ENCODE assay signal across 8 mouse cellular contexts in genomic region chr11:48818346-48818745, GRCm38 (mm10). TPM values are rescaled to one million over a fixed set of nuclear protein-coding genes. Genes with fewer than 3 reads are reported as not detected.
A peak's percentile ranks its signal among the peaks of the same experiment; 100 is the strongest.
DNase-seq lines count a peak whose midpoint lies in the region; ATAC-seq and TF ChIP-seq lines count a peak whose summit lies in the region.

No protein-coding gene starts in this region.

- H3K27me3 ChIP-seq in heart, embryonic 10.5 days (ENCODE audit: insufficient read depth, poor library complexity, severe bottlenecking): no peaks in the 10 kb centered on the region
- no peaks in the 10 kb centered on the region for H3K27me3 ChIP-seq in kidney, embryonic 14.5 days (ENCODE audit: control insufficient read depth, insufficient read depth, low read length)
- H3K27me3 ChIP-seq in limb, embryonic 14.5 days (ENCODE audit: control insufficient read depth, insufficient read depth, low read length): no peaks in the 10 kb centered on the region
- peaks cover 4% of the 10 kb centered on the region; the same call in 1 of the 2 replicates for H3K27me3 ChIP-seq in midbrain, embryonic 16.5 days (ENCODE audit: control insufficient read depth, insufficient read depth, low read depth, low read length)

- no peaks in the 10 kb centered on the region for H3K9me3 ChIP-seq in heart, embryonic 10.5 days
- H3K9me3 ChIP-seq in kidney, embryonic 14.5 days (ENCODE audit: control insufficient read depth, low read length): no peaks in the 10 kb centered on the region
- H3K9me3 ChIP-seq in limb, embryonic 14.5 days (ENCODE audit: control insufficient read depth, low read length): no peaks in the 10 kb centered on the region
- H3K9me3 ChIP-seq in midbrain, embryonic 16.5 days (replicated peaks; ENCODE audit: control insufficient read depth, low read length, poor library complexity, severe bottlenecking): no peaks in the 10 kb centered on the region

- peaks cover 15% of the 10 kb centered on the region; the same call in 1 of the 2 replicates for H3K36me3 ChIP-seq in heart, embryonic 10.5 days
- peaks cover 14% of the 10 kb centered on the region; the same call in 1 of the 2 replicates for H3K36me3 ChIP-seq in kidney, embryonic 14.5 days (ENCODE audit: control insufficient read depth, insufficient read depth, low read length)
- peaks cover 9% of the 10 kb centered on the region; the same call in 1 of the 2 replicates for H3K36me3 ChIP-seq in limb, embryonic 14.5 days (ENCODE audit: control insufficient read depth, insufficient read depth, low read length)
- H3K36me3 ChIP-seq in midbrain, embryonic 16.5 days (ENCODE audit: control insufficient read depth, insufficient read depth, low read length): 0 out of 2 replicates have a peak, but pooled peaks cover 3% of the 10 kb centered on the region

- no peak for TF ChIP-seq CTCF in bone marrow macrophage, adult 2 months (IDR thresholded peaks at IDR 0.05; ENCODE audit: low read depth, low read length)
- no peak for TF ChIP-seq CTCF in embryonic fibroblast, embryonic 13.5 days (IDR thresholded peaks at IDR 0.05; ENCODE audit: borderline replicate concordance, insufficient read depth, low read length)

- no peak for TF ChIP-seq POLR2A in bone marrow macrophage, adult 2 months (IDR thresholded peaks at IDR 0.05; ENCODE audit: borderline replicate concordance, low read depth, low read length)
- TF ChIP-seq POLR2A in embryonic fibroblast, embryonic 13.5 days (IDR thresholded peaks at IDR 0.05; ENCODE audit: low read depth, low read length): 0 out of 2 replicates have a peak, but pooled peaks have one; percentile 28
- TF ChIP-seq POLR2A in limb, embryonic 14.5 days (IDR thresholded peaks at IDR 0.05; ENCODE audit: borderline replicate concordance, extremely low read depth, insufficient read depth, insufficient read length): no peak

- H3K4me1 ChIP-seq in bone marrow macrophage, adult 2 months (ENCODE audit: control insufficient read depth, insufficient read depth, low read length): peaks cover 21% of the 10 kb centered on the region
- H3K4me1 ChIP-seq in embryonic fibroblast, embryonic 13.5 days (ENCODE audit: control insufficient read depth, insufficient read depth, low read length): 0 out of 2 replicates have a peak, but pooled peaks cover 9% of the 10 kb centered on the region
- H3K4me1 ChIP-seq in heart, embryonic 10.5 days: peaks cover 15% of the 10 kb centered on the region
- H3K4me1 ChIP-seq in kidney, embryonic 14.5 days (ENCODE audit: control insufficient read depth, insufficient read depth, low read length): peaks cover 16% of the 10 kb centered on the region
- H3K4me1 ChIP-seq in limb, embryonic 14.5 days (ENCODE audit: control insufficient read depth, insufficient read depth, low read length): peaks cover 11% of the 10 kb centered on the region
- peaks cover 34% of the 10 kb centered on the region for H3K4me1 ChIP-seq in midbrain, embryonic 16.5 days (ENCODE audit: control insufficient read depth, insufficient read depth, low read length)

- under 1% methylated on average over 16 of the region's 16 CpGs for WGBS in heart, embryonic 10.5 days
- 1% methylated on average over 16 of the region's 16 CpGs for WGBS in kidney, embryonic 14.5 days
- WGBS in limb, embryonic 14.5 days: under 1% methylated on average over 16 of the region's 16 CpGs
- under 1% methylated on average over 16 of the region's 16 CpGs for WGBS in midbrain, embryonic 16.5 days

- peak overlapping the region; percentile 32; the same call in 1 of the 2 replicates for H3K27ac ChIP-seq in bone marrow macrophage, adult 2 months (ENCODE audit: insufficient read depth, low read depth, low read length)
- H3K27ac ChIP-seq in embryonic fibroblast, embryonic 13.5 days (ENCODE audit: insufficient read depth, low read length): peak overlapping the region; percentile 98
- peak overlapping the region; percentile 97; the same call in 1 of the 2 replicates for H3K27ac ChIP-seq in heart, embryonic 10.5 days
- no peak overlapping the region for H3K27ac ChIP-seq in kidney, embryonic 14.5 days (ENCODE audit: low read depth, low read length)
- H3K27ac ChIP-seq in limb, embryonic 14.5 days (replicated peaks; ENCODE audit: low read depth, low read length): no peak overlapping the region
- no peak overlapping the region for H3K27ac ChIP-seq in midbrain, embryonic 16.5 days (ENCODE audit: low read length)

- peak; percentile 1; the same call in 1 of the 2 replicates for ATAC-seq in kidney, embryonic 14.5 days (ENCODE audit: low FRiP score, low TSS enrichment)
- ATAC-seq in limb, embryonic 14.5 days (ENCODE audit: low FRiP score, low read depth): peak; percentile 18
- no peak for ATAC-seq in midbrain, embryonic 16.5 days

- DNase-seq in A20 (ENCODE audit: low read depth, low spot score): peak; percentile 96
- DNase-seq in heart, embryonic 10.5 days (ENCODE audit: low spot score): peak; percentile 91
- peak; percentile 97 for DNase-seq in limb, embryonic 14.5 days (ENCODE audit: low spot score)
- DNase-seq in spleen, postnatal 14 days (ENCODE audit: low spot score in 2 of 2): peak; percentile 62 to 80

- H3K4me2 ChIP-seq in kidney, embryonic 14.5 days (replicated peaks; ENCODE audit: low read depth, low read length): peak overlapping the region; percentile 81
- peak overlapping the region; percentile 49 for H3K4me2 ChIP-seq in limb, embryonic 14.5 days (replicated peaks; ENCODE audit: low read depth, low read length, severe bottlenecking)
- peak overlapping the region; percentile 89 for H3K4me2 ChIP-seq in midbrain, embryonic 16.5 days (ENCODE audit: low read length)

- H3K4me3 ChIP-seq in bone marrow macrophage, adult 2 months (ENCODE audit: insufficient read depth, low read length): peak overlapping the region; percentile 97
- peak overlapping the region; percentile 36 for H3K4me3 ChIP-seq in embryonic fibroblast, embryonic 13.5 days (ENCODE audit: insufficient read depth, low read length)
- peak overlapping the region; percentile 95 for H3K4me3 ChIP-seq in heart, embryonic 10.5 days
- H3K4me3 ChIP-seq in kidney, embryonic 14.5 days (ENCODE audit: low read length): peak overlapping the region; percentile 78
- peak overlapping the region; percentile 73 for H3K4me3 ChIP-seq in limb, embryonic 14.5 days (replicated peaks; ENCODE audit: low read length)
- peak overlapping the region; percentile 79 for H3K4me3 ChIP-seq in midbrain, embryonic 16.5 days (ENCODE audit: low read depth, low read length)

- H3K9ac ChIP-seq in kidney, embryonic 14.5 days (ENCODE audit: low read depth, low read length): no peak overlapping the region; the same call in 1 of the 2 replicates
- H3K9ac ChIP-seq in limb, embryonic 14.5 days (ENCODE audit: low read depth, low read length, severe bottlenecking): 0 out of 2 replicates have a peak overlapping the region, but pooled peaks have one; percentile 86
- peak overlapping the region; percentile 51; the same call in 1 of the 2 replicates for H3K9ac ChIP-seq in midbrain, embryonic 16.5 days (ENCODE audit: low read depth, low read length)

RNA-seq across cellular contexts. Expression of gene Trim41, which starts 1.2 kb away (rescaled TPM):
- polyA plus RNA-seq in bone marrow macrophage, adult 2 months (2012; ENCODE audit: insufficient read depth, insufficient read length, missing spikeins): 55.5 and 64.4 TPM in 2 replicates
- 27.2 and 40.7 TPM in 2 replicates for polyA plus RNA-seq in embryonic fibroblast, embryonic 13.5 days (2011; ENCODE audit: insufficient read length, low read depth, missing spikeins)
- 3.0 and 4.7 TPM in 2 replicates for polyA plus RNA-seq in heart, embryonic 10.5 days (2016; fragmentation: Nextera tagmentation; extraction: Ambion mirVana)
- 5.8 and 6.1 TPM in 2 replicates for polyA plus RNA-seq in kidney, embryonic 14.5 days (2014; fragmentation: Nextera tagmentation; extraction: Ambion mirVana)
- 51.5 and 52.4 TPM in 2 replicates for polyA plus RNA-seq in limb, embryonic 14.5 days (2012; rRNA removed)
- 5.5 and 7.0 TPM in 2 replicates for polyA plus RNA-seq in limb, embryonic 14.5 days (2014; fragmentation: Nextera tagmentation; extraction: Ambion mirVana)
- 6.7 and 6.9 TPM in 2 replicates for polyA plus RNA-seq in midbrain, embryonic 16.5 days (2015; fragmentation: Nextera tagmentation; extraction: Ambion mirVana)

RNA-seq across cellular contexts. Expression of gene Trim7, which starts 7.6 kb away (rescaled TPM):
- 1.0 and 1.1 TPM in 2 replicates for polyA plus RNA-seq in bone marrow macrophage, adult 2 months (2012; ENCODE audit: insufficient read depth, insufficient read length, missing spikeins)
- polyA plus RNA-seq in embryonic fibroblast, embryonic 13.5 days (2011; ENCODE audit: insufficient read length, low read depth, missing spikeins): 16.0 and 19.1 TPM in 2 replicates
- polyA plus RNA-seq in heart, embryonic 10.5 days (2016; fragmentation: Nextera tagmentation; extraction: Ambion mirVana): 0.18 and 0.44 TPM in 2 replicates
- polyA plus RNA-seq in kidney, embryonic 14.5 days (2014; fragmentation: Nextera tagmentation; extraction: Ambion mirVana): 1.3 and 2.9 TPM in 2 replicates
- 2.6 and 2.9 TPM in 2 replicates for polyA plus RNA-seq in limb, embryonic 14.5 days (2012; rRNA removed)
- 1.2 and 2.0 TPM in 2 replicates for polyA plus RNA-seq in limb, embryonic 14.5 days (2014; fragmentation: Nextera tagmentation; extraction: Ambion mirVana)
- polyA plus RNA-seq in midbrain, embryonic 16.5 days (2015; fragmentation: Nextera tagmentation; extraction: Ambion mirVana): 1.8 and 3.6 TPM in 2 replicates

RNA-seq across cellular contexts. Expression of gene Gm12184, which starts 8.1 kb away (rescaled TPM):
- polyA plus RNA-seq in bone marrow macrophage, adult 2 months (2012; ENCODE audit: insufficient read depth, insufficient read length, missing spikeins): 4.8 and 11.3 TPM in 2 replicates
- polyA plus RNA-seq in embryonic fibroblast, embryonic 13.5 days (2011; ENCODE audit: insufficient read length, low read depth, missing spikeins): 40.5 and 61.2 TPM in 2 replicates
- 0.68 and 1.9 TPM in 2 replicates for polyA plus RNA-seq in heart, embryonic 10.5 days (2016; fragmentation: Nextera tagmentation; extraction: Ambion mirVana)
- 5.6 and 7.6 TPM in 2 replicates for polyA plus RNA-seq in kidney, embryonic 14.5 days (2014; fragmentation: Nextera tagmentation; extraction: Ambion mirVana)
- 42.1 and 55.1 TPM in 2 replicates for polyA plus RNA-seq in limb, embryonic 14.5 days (2012; rRNA removed)
- polyA plus RNA-seq in limb, embryonic 14.5 days (2014; fragmentation: Nextera tagmentation; extraction: Ambion mirVana): 7.9 and 14.8 TPM in 2 replicates
- 1.3 and 1.8 TPM in 2 replicates for polyA plus RNA-seq in midbrain, embryonic 16.5 days (2015; fragmentation: Nextera tagmentation; extraction: Ambion mirVana)

RNA-seq across cellular contexts. Expression of gene Rack1, which starts 18.2 kb away (rescaled TPM):
- 1,563 and 1,726 TPM in 2 replicates for polyA plus RNA-seq in bone marrow macrophage, adult 2 months (2012; ENCODE audit: insufficient read depth, insufficient read length, missing spikeins)
- polyA plus RNA-seq in embryonic fibroblast, embryonic 13.5 days (2011; ENCODE audit: insufficient read length, low read depth, missing spikeins): 1,745 and 1,759 TPM in 2 replicates
- polyA plus RNA-seq in heart, embryonic 10.5 days (2016; fragmentation: Nextera tagmentation; extraction: Ambion mirVana): 542 and 712 TPM in 2 replicates
- polyA plus RNA-seq in kidney, embryonic 14.5 days (2014; fragmentation: Nextera tagmentation; extraction: Ambion mirVana): 994 and 1,198 TPM in 2 replicates
- polyA plus RNA-seq in limb, embryonic 14.5 days (2012; rRNA removed): 2,038 and 2,666 TPM in 2 replicates
- polyA plus RNA-seq in limb, embryonic 14.5 days (2014; fragmentation: Nextera tagmentation; extraction: Ambion mirVana): 939 and 995 TPM in 2 replicates
- polyA plus RNA-seq in midbrain, embryonic 16.5 days (2015; fragmentation: Nextera tagmentation; extraction: Ambion mirVana): 347 and 351 TPM in 2 replicates

RNA-seq across cellular contexts. Expression of gene Irgm1, which starts 53.1 kb away (rescaled TPM):
- polyA plus RNA-seq in bone marrow macrophage, adult 2 months (2012; ENCODE audit: insufficient read depth, insufficient read length, missing spikeins): 79.4 and 80.7 TPM in 2 replicates
- polyA plus RNA-seq in embryonic fibroblast, embryonic 13.5 days (2011; ENCODE audit: insufficient read length, low read depth, missing spikeins): 36.5 and 61.8 TPM in 2 replicates
- 3.0 and 3.6 TPM in 2 replicates for polyA plus RNA-seq in heart, embryonic 10.5 days (2016; fragmentation: Nextera tagmentation; extraction: Ambion mirVana)
- polyA plus RNA-seq in kidney, embryonic 14.5 days (2014; fragmentation: Nextera tagmentation; extraction: Ambion mirVana): 11.7 and 13.2 TPM in 2 replicates
- polyA plus RNA-seq in limb, embryonic 14.5 days (2012; rRNA removed): 3.7 and 4.1 TPM in 2 replicates
- polyA plus RNA-seq in limb, embryonic 14.5 days (2014; fragmentation: Nextera tagmentation; extraction: Ambion mirVana): 4.5 and 5.5 TPM in 2 replicates
- polyA plus RNA-seq in midbrain, embryonic 16.5 days (2015; fragmentation: Nextera tagmentation; extraction: Ambion mirVana): 2.0 and 2.8 TPM in 2 replicates

Comparison
In these comparisons a context has a peak if more than half of its experiments do, and no peak if none do; other contexts are left out.
1. H3K27ac ChIP-seq: peak in bone marrow macrophage, adult 2 months (single experiment), embryonic fibroblast, embryonic 13.5 days (single experiment) and heart, embryonic 10.5 days (single experiment); none in kidney, embryonic 14.5 days (single experiment), limb, embryonic 14.5 days (single experiment) and midbrain, embryonic 16.5 days (single experiment).
2. H3K4me3 ChIP-seq: peak in every context shown above with its lines; median percentile 97 in bone marrow macrophage, adult 2 months; 95 in heart, embryonic 10.5 days; 79 in midbrain, embryonic 16.5 days; 78 in kidney, embryonic 14.5 days; 73 in limb, embryonic 14.5 days; 36 in embryonic fibroblast, embryonic 13.5 days.
3. Peak in every context shown above with its lines, with median percentiles within 50 percentile points of each other: DNase-seq and H3K4me2 ChIP-seq.